Mouse (Mus musculus) heart, adult 2 months (tissue): Measurements from ENCODE around the gene Slpi. TPM values are rescaled to one million over a fixed set of nuclear protein-coding genes. Genes with fewer than 3 reads are reported as not detected.

Experiments used
- DNase-seq, 2 experiments: peaks; one replicate each; pipeline ENCODE4 v3.0.0; 2021
- H3K27ac ChIP-seq: fragments of 200-600 bp; 2 replicates; pipeline ENCODE4 v1.8.1; 2022
- H3K27me3 ChIP-seq: fragments of 200-500 bp; 2 replicates; pipeline ENCODE4 v1.6.1; 2012; ENCODE audit warnings: mild to moderate bottlenecking, low read length, inconsistent platforms, mixed read lengths; ENCODE audit not compliant: control insufficient read depth, insufficient read depth
- H3K36me3 ChIP-seq: fragments of 200-500 bp; 2 replicates; pipeline ENCODE4 v1.6.1; 2012; ENCODE audit warnings: low read length, inconsistent platforms; ENCODE audit not compliant: control insufficient read depth, insufficient read depth
- H3K4me1 ChIP-seq: fragments of 200-500 bp; 2 replicates; pipeline ENCODE4 v1.6.1; 2011; ENCODE audit warnings: low read length; ENCODE audit not compliant: control insufficient read depth, insufficient read depth
- H3K4me3 ChIP-seq: fragments of 200-600 bp; 2 replicates; pipeline ENCODE4 v1.8.1; 2022
- H3K79me2 ChIP-seq: fragments of 200-500 bp; replicated peaks from 2 replicates; pipeline ENCODE4 v1.6.1; 2012; ENCODE audit warnings: mild to moderate bottlenecking, inconsistent platforms, low read length, moderate library complexity, mixed read lengths; ENCODE audit not compliant: control insufficient read depth, insufficient read depth
- H3K9ac ChIP-seq: fragments of 200-500 bp; 2 replicates; pipeline ENCODE4 v1.6.1; 2012; ENCODE audit warnings: low read depth, mild to moderate bottlenecking, control low read depth, inconsistent platforms, low read length, mixed read lengths
- CTCF ChIP-seq: fragments of 200-600 bp; IDR thresholded peaks from 2 replicates; pipeline ENCODE4 v1.8.1; 2022; ENCODE audit warnings: antibody characterized with exemption, mild to moderate bottlenecking, moderate library complexity
- EP300 ChIP-seq: fragments of 200-500 bp; IDR thresholded peaks from 2 replicates; pipeline ENCODE4 v1.6.1; 2011; ENCODE audit warnings: low read depth, low read length, control low read depth; ENCODE audit not compliant: insufficient read depth
- POLR2A ChIP-seq: fragments of 200-500 bp; IDR thresholded peaks from 2 replicates; pipeline ENCODE4 v1.6.1; 2011; ENCODE audit warnings: mild to moderate bottlenecking, low read depth, low read length, control low read depth; ENCODE audit not compliant: insufficient read depth
- WGBS: fragments of 180-500 bp; shearing (Covaris S2); methylation state at CpG from one replicate; pipeline ENCODE4 v1.1.7; 2018; 5-methylcytosine and 5-hydroxymethylcytosine counted together
- intact Hi-C: fragments of 180-260 bp; cut with DNase I; formaldehyde crosslinking; loops from one replicate; pipeline ENCODE4 v1.15.1; 2025
- polyA plus RNA-seq: library from polyadenylated mRNA; depleted of rRNA; stranded (reverse); fragments of >200 nt; gene quantifications from 2 replicates; pipeline ENCODE4 v1.2.3, GENCODE M21; 2012
- total RNA-seq, 2 experiments: library from RNA; stranded (reverse); gene quantifications; 2 replicates each; pipeline ENCODE4 v1.2.3; 2021

Gene Slpi
- total and polyA plus RNA-seq, 3 experiments, result 8.3 to 26.4 (median 10.9) TPM

GRCm38 (mm10) chr2:164417198-164417597, 28.3 kb upstream of the Slpi start:
- H3K4me1 ChIP-seq, result no peaks in the 10 kb centered on the region
- WGBS, result 0% methylated on average over 2 of the region's 2 CpGs

GRCm38 (mm10) chr2:164414581-164414980, 25.7 kb upstream of the Slpi start:
- Histone ChIP-seq H3K4me3 (no peak overlapping the region), H3K9ac (no peak overlapping the region), H3K27ac (no peak overlapping the region), H3K4me1 (no peaks in the 10 kb centered on the region), H3K79me2 (no peaks in the 10 kb centered on the region), H3K36me3 (no peaks in the 10 kb centered on the region), H3K27me3 (peaks cover 5% of the 10 kb centered on the region)
- no peak for DNase-seq
- intact Hi-C loops, result no loop called here
- 50% methylated on average over 10 of the region's 10 CpGs for WGBS
- TF ChIP-seq POLR2A (no peak), EP300 (no peak), CTCF (no peak)

More at GRCm38 (mm10) chr2:164417198-164417597, 28.3 kb upstream of the Slpi start:
- Histone ChIP-seq H3K4me3 (no peak overlapping the region), H3K27ac (no peak overlapping the region), H3K9ac (no peak overlapping the region), H3K27me3 (peaks cover 5% of the 10 kb centered on the region), H3K79me2 (no peaks in the 10 kb centered on the region), H3K36me3 (no peaks in the 10 kb centered on the region)
- TF ChIP-seq CTCF (peak; percentile 94), EP300 (no peak)
- intact Hi-C loops, result loop anchor here (1.0 to 5.0 kb wide), 3 partner anchors 40 to 310 kb away; partner anchors contain the start of gene Sys1
- DNase-seq, result no peak

GRCm38 (mm10) chr2:164414167-164414566, 25.3 kb upstream of the Slpi start:
- peaks cover 5% of the 10 kb centered on the region for H3K27me3 ChIP-seq
- no peak overlapping the region for H3K4me3 ChIP-seq
- no peak overlapping the region for H3K27ac ChIP-seq
- no peak for DNase-seq
- TF ChIP-seq EP300, result no peak
- no peak for TF ChIP-seq CTCF
- no peak for TF ChIP-seq POLR2A
- intact Hi-C loops, result no loop called here
- no peaks in the 10 kb centered on the region for H3K36me3 ChIP-seq
- H3K9ac ChIP-seq, result no peak overlapping the region
- WGBS, result 20% methylated on average over 28 of the region's 28 CpGs
- H3K4me1 ChIP-seq, result no peaks in the 10 kb centered on the region
- H3K79me2 ChIP-seq, result no peaks in the 10 kb centered on the region

GRCm38 (mm10) chr2:164407708-164408107, 18.8 kb upstream of the Slpi start:
- Histone ChIP-seq H3K27ac (no peak overlapping the region), H3K4me3 (no peak overlapping the region), H3K27me3 (no peaks in the 10 kb centered on the region), H3K79me2 (no peaks in the 10 kb centered on the region), H3K36me3 (no peaks in the 10 kb centered on the region), H3K4me1 (peaks cover 2% of the 10 kb centered on the region; the same call in 1 of the 2 replicates), H3K9ac (no peak overlapping the region)
- DNase-seq, result peak; percentile 66 to 82
- TF ChIP-seq POLR2A (no peak), EP300 (0 out of 2 replicates have a peak, but pooled peaks have one; percentile 18), CTCF (peak; percentile 97)
- intact Hi-C loops, result loop anchor here (1.0 to 10.0 kb wide), 2 partner anchors 273 to 304 kb away; no protein-coding TSS in a partner anchor
- WGBS, result 1% methylated on average over 22 of the region's 22 CpGs

GRCm38 (mm10) chr2:164405519-164405918, 16.6 kb upstream of the Slpi start:
- H3K27me3 ChIP-seq, result peaks cover 6% of the 10 kb centered on the region
- no peak overlapping the region for H3K9ac ChIP-seq

GRCm38 (mm10) chr2:164405060-164405459, 16.2 kb upstream of the Slpi start, which contains the start of gene Matn4:
Gene Matn4 (minus strand): TSS chr2:164405160.
- H3K36me3 ChIP-seq, result no peaks in the 10 kb centered on the region
- H3K79me2 ChIP-seq, result no peaks in the 10 kb centered on the region
- no peak for TF ChIP-seq CTCF
- TF ChIP-seq EP300, result no peak
- no peak for TF ChIP-seq POLR2A
- intact Hi-C loops, result loop anchor here (10.0 kb wide), 1 partner anchor 270 kb away; no protein-coding TSS in a partner anchor
- 26% methylated on average over 9 of the region's 9 CpGs for WGBS
- peak within 1 kb of the TSS; percentile 43 for H3K4me3 ChIP-seq
- H3K4me1 ChIP-seq, result peaks cover 2% of the 10 kb centered on the region; the same call in 1 of the 2 replicates
- no peak for DNase-seq
- peak within 1 kb of the TSS; percentile 33 for H3K9ac ChIP-seq
- H3K27me3 ChIP-seq, result peaks cover 8% of the 10 kb centered on the region
- H3K27ac ChIP-seq, result no peak within 1 kb of the TSS

More at GRCm38 (mm10) chr2:164405519-164405918, 16.6 kb upstream of the Slpi start:
- no peak for DNase-seq
- Histone ChIP-seq H3K79me2 (no peaks in the 10 kb centered on the region), H3K4me1 (peaks cover 2% of the 10 kb centered on the region; the same call in 1 of the 2 replicates), H3K27ac (no peak overlapping the region), H3K36me3 (no peaks in the 10 kb centered on the region), H3K4me3 (no peak overlapping the region)
- TF ChIP-seq POLR2A, result no peak
- TF ChIP-seq CTCF, result no peak
- no peak for TF ChIP-seq EP300
- intact Hi-C loops, result loop anchor here (10.0 kb wide), 1 partner anchor 271 kb away; no protein-coding TSS in a partner anchor
- 63% methylated on average over 5 of the region's 5 CpGs for WGBS
